Mouse (Mus musculus) limb, embryonic 10.5 days (tissue): ENCODE results near the gene Sox5. TPM values are rescaled to one million over a fixed set of nuclear protein-coding genes. Genes with fewer than 3 reads are reported as not detected.
A peak's percentile ranks its signal among the peaks of the same experiment; 100 is the strongest.

Source experiments
- DNase-seq: peaks from one replicate; pipeline ENCODE4 v3.0.0-alpha.2; 2017; ENCODE audit warnings: low spot score
- H3K27ac ChIP-seq: fragments of 300-500 bp; sonication (generic); 2 replicates; pipeline ENCODE4 v1.5.1; 2016; ENCODE audit warnings: mild to moderate bottlenecking
- H3K27me3 ChIP-seq: fragments of 300-500 bp; sonication (generic); 2 replicates; pipeline ENCODE4 v1.6.1; 2016; ENCODE audit warnings: low read depth, mild to moderate bottlenecking; ENCODE audit not compliant: poor library complexity, severe bottlenecking
- H3K36me3 ChIP-seq: fragments of 300-500 bp; sonication (generic); 2 replicates; pipeline ENCODE4 v1.6.1; 2016; ENCODE audit warnings: mild to moderate bottlenecking, moderate library complexity
- H3K4me1 ChIP-seq: fragments of 300-500 bp; sonication (generic); 2 replicates; pipeline ENCODE4 v1.6.1; 2016
- H3K4me3 ChIP-seq: fragments of 300-500 bp; sonication (generic); 2 replicates; pipeline ENCODE4 v1.5.1; 2016; ENCODE audit warnings: mild to moderate bottlenecking, moderate library complexity
- H3K9me3 ChIP-seq: fragments of 300-500 bp; sonication (generic); replicated peaks from 2 replicates; pipeline ENCODE4 v1.6.1; 2016; ENCODE audit warnings: mild to moderate bottlenecking
- WGBS: fragments of 180-500 bp; shearing (Covaris S2); methylation state at CpG from one replicate; pipeline ENCODE4 v1.1.7; 2016; 5-methylcytosine and 5-hydroxymethylcytosine counted together
- polyA plus RNA-seq: library from polyadenylated mRNA; unstranded; fragments of >200 nt; fragmentation: Nextera tagmentation; extraction: Ambion mirVana; gene quantifications from 2 replicates; pipeline ENCODE4 v1.2.1, GENCODE M21; 2016

The Sox5 gene
- polyA plus RNA-seq, result 34.1 and 60.8 TPM in 2 replicates

DNA sequence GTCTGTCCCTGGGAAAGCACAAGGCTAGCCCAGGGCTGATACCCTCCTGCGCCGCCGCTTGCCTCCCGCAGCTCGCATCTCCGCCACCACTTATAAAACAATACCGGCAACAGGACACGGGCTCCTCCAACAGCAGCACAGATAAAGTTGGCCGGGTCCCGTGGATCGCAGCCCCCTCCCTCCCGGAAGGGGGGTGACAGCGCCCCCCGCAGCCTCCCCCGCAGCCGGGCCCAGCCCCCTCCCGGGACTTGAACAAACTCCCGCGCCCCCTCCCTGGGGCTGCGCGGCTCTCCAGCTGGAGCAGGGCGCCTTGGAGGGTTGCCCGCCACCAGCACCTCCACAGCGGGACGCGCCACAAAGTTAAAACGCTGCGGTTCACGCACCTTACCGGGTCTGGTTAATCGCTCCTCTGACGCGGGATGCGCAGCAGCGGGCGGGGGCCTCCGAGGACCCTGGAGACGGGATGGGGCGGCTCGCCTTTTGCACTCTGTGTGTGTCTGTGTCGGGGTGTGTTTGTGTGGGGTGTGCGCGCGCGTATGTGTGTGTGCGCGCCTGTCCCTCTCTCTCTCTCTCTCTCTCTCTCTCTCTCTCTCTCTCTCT, at the start of gene Sox5:
Sox5 (minus strand) TSS at position 547 of the 600 bp plus-strand sequence.
- peak within 1 kb of the TSS; percentile 97 for H3K27ac ChIP-seq
- peaks cover 68% of the 10 kb centered on the region for H3K4me1 ChIP-seq
- peak within 1 kb of the TSS; percentile 87 for H3K4me3 ChIP-seq
- under 1% methylated on average over 39 of the region's 47 CpGs for WGBS
- no peaks in the 10 kb centered on the region for H3K36me3 ChIP-seq
- H3K27me3 ChIP-seq, result peaks cover 13% of the 10 kb centered on the region
- peak; percentile 78 for DNase-seq
- H3K9me3 ChIP-seq, result no peaks in the 10 kb centered on the region

DNA sequence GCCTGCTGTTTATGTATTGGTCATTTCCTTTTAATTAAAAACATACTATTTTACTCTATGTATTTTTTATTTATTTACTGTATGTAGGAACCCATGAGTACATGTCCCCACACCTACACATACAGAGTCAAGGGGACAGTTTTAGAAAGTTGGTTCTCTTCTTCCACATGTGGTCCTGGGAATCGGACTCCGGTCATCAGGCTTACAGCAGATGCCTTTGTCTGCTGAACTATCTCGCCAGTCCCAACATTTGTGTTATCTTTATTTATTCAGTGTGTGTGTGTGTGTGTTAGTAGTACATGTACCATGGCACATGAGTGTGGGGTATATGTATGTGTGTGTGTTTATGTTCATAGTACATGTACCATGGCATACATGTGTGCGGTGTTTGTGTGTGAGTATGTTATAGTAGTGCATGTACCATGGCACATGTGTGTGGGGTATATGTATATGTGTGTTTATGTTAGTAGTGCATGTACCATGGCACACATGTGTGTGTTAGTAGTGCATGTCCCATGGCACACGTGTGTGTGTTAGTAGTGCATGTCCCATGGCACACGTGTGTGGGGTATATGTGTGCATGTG, 43.3 kb upstream of the Sox5 start:
- Histone ChIP-seq H3K27ac (no peak overlapping the region), H3K4me1 (peaks cover 23% of the 10 kb centered on the region), H3K4me3 (no peak overlapping the region), H3K36me3 (no peaks in the 10 kb centered on the region), H3K9me3 (no peaks in the 10 kb centered on the region), H3K27me3 (no peaks in the 10 kb centered on the region)
- DNase-seq, result no peak
- 95% methylated on average over 6 of the region's 6 CpGs for WGBS

- peak overlapping the region; percentile 4; the same call in 1 of the 2 replicates for H3K27ac ChIP-seq
- 79% methylated on average over 12 of the region's 12 CpGs for WGBS
Measured at GRCm38 (mm10) chr6:144824153-144824552, 42.4 kb upstream of the Sox5 start.

GRCm38 (mm10) chr6:144822594-144822993, 40.8 kb upstream of the Sox5 start:
- H3K27me3 ChIP-seq, result no peaks in the 10 kb centered on the region
- peaks cover 23% of the 10 kb centered on the region for H3K4me1 ChIP-seq
- DNase-seq, result no peak
- H3K36me3 ChIP-seq, result no peaks in the 10 kb centered on the region
- H3K9me3 ChIP-seq, result no peaks in the 10 kb centered on the region
- H3K27ac ChIP-seq, result peak overlapping the region; percentile 2; the same call in 1 of the 2 replicates
- no peak overlapping the region for H3K4me3 ChIP-seq
- WGBS, result 58% methylated on average over 14 of the region's 14 CpGs

More at GRCm38 (mm10) chr6:144824153-144824552, 42.4 kb upstream of the Sox5 start:
- no peaks in the 10 kb centered on the region for H3K27me3 ChIP-seq
- H3K9me3 ChIP-seq, result no peaks in the 10 kb centered on the region
- H3K4me3 ChIP-seq, result no peak overlapping the region
- DNase-seq, result no peak
- H3K4me1 ChIP-seq, result peaks cover 23% of the 10 kb centered on the region
- no peaks in the 10 kb centered on the region for H3K36me3 ChIP-seq

DNA sequence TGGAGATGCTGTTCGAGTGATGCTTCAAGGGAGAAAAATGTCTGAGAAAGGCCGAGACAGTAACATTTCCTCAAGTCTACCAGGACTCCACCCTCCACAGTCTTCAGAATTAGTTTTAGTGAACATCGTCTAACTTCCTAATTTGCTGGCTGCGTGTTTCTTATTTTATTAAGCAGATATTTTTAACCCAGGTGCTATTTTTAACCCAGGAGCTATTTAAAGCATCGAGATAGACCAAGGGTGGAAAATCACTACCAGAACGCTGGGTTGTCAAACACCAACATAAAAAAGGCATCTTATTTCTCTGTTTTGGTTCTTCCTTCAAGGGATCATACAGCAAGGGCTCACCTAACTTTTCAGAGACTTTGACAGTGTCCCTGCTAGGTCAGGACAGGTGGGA, 39.2 kb upstream of the Sox5 start:
- Histone ChIP-seq H3K27me3 (no peaks in the 10 kb centered on the region), H3K36me3 (no peaks in the 10 kb centered on the region), H3K27ac (no peak overlapping the region), H3K4me1 (peaks cover 23% of the 10 kb centered on the region), H3K9me3 (no peaks in the 10 kb centered on the region), H3K4me3 (no peak overlapping the region)
- WGBS, result 91% methylated on average over 6 of the region's 6 CpGs
- DNase-seq, result no peak

- peak; percentile 17 for DNase-seq
- no peak overlapping the region for H3K4me3 ChIP-seq
- no peak overlapping the region for H3K27ac ChIP-seq
- H3K9me3 ChIP-seq, result no peaks in the 10 kb centered on the region
- 91% methylated on average over 4 of the region's 4 CpGs for WGBS
- H3K4me1 ChIP-seq, result peaks cover 15% of the 10 kb centered on the region
- H3K27me3 ChIP-seq, result no peaks in the 10 kb centered on the region
- no peaks in the 10 kb centered on the region for H3K36me3 ChIP-seq
Measured at GRCm38 (mm10) chr6:144818016-144818415, 36.2 kb upstream of the Sox5 start.

DNA sequence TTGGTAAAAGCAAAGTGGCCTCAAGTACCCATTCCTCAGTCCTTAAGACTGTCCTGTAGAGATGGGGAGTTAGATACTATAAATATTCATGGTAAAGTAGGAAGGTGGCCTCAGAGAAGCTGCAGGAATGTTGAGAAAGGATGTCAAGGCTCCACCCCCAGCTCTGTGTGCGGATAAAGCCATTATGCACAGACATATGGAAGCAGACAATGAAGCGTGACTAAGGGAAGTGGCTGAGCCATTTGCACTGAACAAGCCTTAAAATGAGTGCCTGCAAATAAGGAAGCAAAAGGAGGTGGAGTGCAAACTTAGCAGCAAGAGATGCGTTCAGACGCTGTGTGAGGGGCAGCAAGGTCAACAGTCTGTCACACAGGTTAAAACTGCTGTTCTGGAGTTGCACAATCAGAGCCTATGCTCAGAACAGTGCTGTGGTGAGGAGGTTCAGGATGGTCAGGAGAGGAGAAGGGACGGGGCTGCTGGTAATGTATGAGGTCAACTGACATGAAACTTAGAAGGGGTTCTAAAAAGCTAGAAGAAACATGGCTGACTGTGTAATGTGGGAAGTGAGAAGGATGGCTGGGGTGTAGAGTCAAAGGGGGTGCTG, 35.7 kb upstream of the Sox5 start:
- WGBS, result 90% methylated on average over 5 of the region's 5 CpGs
- H3K4me1 ChIP-seq, result peaks cover 9% of the 10 kb centered on the region
- no peaks in the 10 kb centered on the region for H3K36me3 ChIP-seq
- H3K4me3 ChIP-seq, result no peak overlapping the region
- no peaks in the 10 kb centered on the region for H3K9me3 ChIP-seq
- DNase-seq, result peak; percentile 20
- H3K27me3 ChIP-seq, result no peaks in the 10 kb centered on the region
- H3K27ac ChIP-seq, result no peak overlapping the region

DNA sequence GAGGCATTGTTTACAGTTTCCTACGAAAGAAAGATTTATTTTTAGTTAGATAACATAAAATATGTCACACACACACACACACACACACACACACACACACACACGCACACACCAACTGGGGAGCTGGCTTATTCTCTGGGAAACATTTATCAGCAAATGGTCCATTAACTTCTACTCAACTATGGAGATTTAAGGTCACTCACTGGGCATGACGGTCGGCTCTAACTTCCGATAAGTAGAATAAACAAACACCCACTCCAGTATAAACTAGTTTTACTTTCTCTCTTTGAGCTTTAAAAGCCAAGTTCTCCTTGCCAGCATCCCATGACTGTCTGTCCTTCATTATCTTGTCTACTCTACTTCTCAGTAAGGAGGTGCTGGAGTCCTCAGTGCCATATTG, 33.8 kb upstream of the Sox5 start:
- Histone ChIP-seq H3K36me3 (no peaks in the 10 kb centered on the region), H3K4me3 (no peak overlapping the region), H3K27ac (no peak overlapping the region), H3K27me3 (no peaks in the 10 kb centered on the region), H3K4me1 (peaks cover 5% of the 10 kb centered on the region; the same call in 1 of the 2 replicates), H3K9me3 (no peaks in the 10 kb centered on the region)
- DNase-seq, result peak; percentile 25
- WGBS, result 81% methylated on average over 5 of the region's 5 CpGs

GRCm38 (mm10) chr6:144814931-144815364, 33.2 kb upstream of the Sox5 start:
- 20% methylated on average over 6 of the region's 6 CpGs for WGBS
- peaks cover 5% of the 10 kb centered on the region; the same call in 1 of the 2 replicates for H3K4me1 ChIP-seq
- H3K9me3 ChIP-seq, result no peaks in the 10 kb centered on the region
- H3K27ac ChIP-seq, result no peak overlapping the region
- no peaks in the 10 kb centered on the region for H3K27me3 ChIP-seq
- no peaks in the 10 kb centered on the region for H3K36me3 ChIP-seq
- DNase-seq, result peak; percentile 49
- no peak overlapping the region for H3K4me3 ChIP-seq

DNA sequence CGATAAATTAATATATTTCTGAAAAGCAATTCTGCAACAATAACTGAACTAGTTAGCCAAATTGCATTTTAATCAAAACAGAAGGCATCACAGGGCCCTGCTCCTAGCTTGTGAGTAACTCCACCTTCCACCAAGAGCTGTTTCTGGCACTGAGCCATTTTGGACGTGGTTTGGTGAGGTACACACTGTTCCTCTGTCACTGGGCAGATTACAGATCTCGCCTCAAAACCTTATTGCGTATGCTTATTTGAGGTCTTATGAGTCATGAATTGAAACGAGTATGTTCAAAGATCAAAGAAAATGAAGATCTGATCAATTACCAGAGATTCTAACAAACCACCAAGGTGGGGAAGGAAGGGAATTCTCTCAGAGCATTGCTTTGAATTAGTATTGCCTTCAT, 22.5 kb upstream of the Sox5 start:
- Histone ChIP-seq H3K9me3 (no peaks in the 10 kb centered on the region), H3K36me3 (no peaks in the 10 kb centered on the region), H3K27me3 (no peaks in the 10 kb centered on the region), H3K4me3 (no peak overlapping the region), H3K27ac (no peak overlapping the region), H3K4me1 (no peaks in the 10 kb centered on the region)
- 93% methylated on average over 5 of the region's 5 CpGs for WGBS
- peak; percentile 12 for DNase-seq

- DNase-seq, result peak; percentile 19
- Histone ChIP-seq H3K36me3 (no peaks in the 10 kb centered on the region), H3K9me3 (no peaks in the 10 kb centered on the region), H3K4me1 (no peaks in the 10 kb centered on the region), H3K27ac (no peak overlapping the region), H3K27me3 (no peaks in the 10 kb centered on the region), H3K4me3 (no peak overlapping the region)
- 94% methylated on average over 1 of the region's 1 CpGs for WGBS
Measured at GRCm38 (mm10) chr6:144803063-144803462, 21.3 kb upstream of the Sox5 start.

DNA sequence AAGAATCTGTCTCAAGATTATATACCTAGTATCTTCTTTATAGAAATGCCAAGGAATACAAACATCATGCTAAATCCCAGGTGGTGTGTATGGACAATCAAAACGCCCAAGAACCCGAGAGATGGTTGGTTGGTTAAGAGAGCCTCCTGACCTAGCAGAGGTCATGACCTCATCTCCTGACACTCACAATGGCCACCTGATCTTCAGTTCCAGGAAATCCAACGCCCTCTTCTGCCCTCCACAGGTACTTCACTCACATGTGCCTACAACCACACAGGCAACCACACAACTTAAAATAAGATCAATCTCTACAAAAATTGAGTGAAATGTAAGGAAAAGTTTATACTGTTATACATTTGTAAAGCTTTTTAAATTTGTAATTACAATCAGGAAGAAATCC, 12.6 kb upstream of the Sox5 start:
- Histone ChIP-seq H3K27ac (no peak overlapping the region), H3K36me3 (no peaks in the 10 kb centered on the region), H3K27me3 (no peaks in the 10 kb centered on the region), H3K4me3 (no peak overlapping the region), H3K4me1 (peaks cover 11% of the 10 kb centered on the region), H3K9me3 (no peaks in the 10 kb centered on the region)
- 78% methylated on average over 3 of the region's 3 CpGs for WGBS
- no peak for DNase-seq

- WGBS, result 96% methylated on average over 8 of the region's 8 CpGs
- no peak for DNase-seq
- no peak overlapping the region for H3K27ac ChIP-seq
- H3K36me3 ChIP-seq, result no peaks in the 10 kb centered on the region
- no peak overlapping the region for H3K4me3 ChIP-seq
- no peaks in the 10 kb centered on the region for H3K27me3 ChIP-seq
- no peaks in the 10 kb centered on the region for H3K9me3 ChIP-seq
- peaks cover 18% of the 10 kb centered on the region for H3K4me1 ChIP-seq
Measured at GRCm38 (mm10) chr6:144792871-144793270, 11.1 kb upstream of the Sox5 start.
